Mouse (Mus musculus) erythroblast, embryonic 14.5 days (primary cell): ENCODE data around the gene Chrd.

Source experiments
- GATA1 ChIP-seq: IDR thresholded peaks from 2 replicates; pipeline ENCODE4 v1.6.1; 2012; ENCODE audit warnings: low read length, inconsistent platforms, mixed read lengths
- TAL1 ChIP-seq: IDR thresholded peaks from 3 replicates; pipeline ENCODE4 v1.6.1; 2012; ENCODE audit warnings: low read length, inconsistent platforms, mixed read lengths

DNA sequence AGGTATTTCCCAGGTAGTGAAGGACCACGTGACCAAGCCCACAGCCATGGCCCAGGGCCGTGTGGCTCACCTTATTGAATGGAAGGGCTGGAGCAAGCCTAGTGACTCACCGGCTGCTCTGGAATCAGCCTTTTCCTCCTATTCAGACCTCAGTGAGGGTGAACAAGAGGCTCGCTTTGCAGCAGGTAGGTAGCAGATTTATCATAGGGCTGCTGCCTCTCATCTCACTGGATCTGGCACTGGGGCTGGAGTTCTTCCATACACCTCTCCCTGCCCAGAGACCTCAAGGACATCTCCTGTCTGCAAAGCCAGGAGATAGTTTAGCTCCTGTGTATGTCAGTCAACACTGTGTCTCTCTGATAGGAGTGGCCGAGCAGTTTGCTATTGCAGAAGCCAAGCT, 33.7 kb upstream of the Chrd start:
- TF ChIP-seq TAL1 = no peak
- no peak for TF ChIP-seq GATA1
